In the genomic region with DNA sequence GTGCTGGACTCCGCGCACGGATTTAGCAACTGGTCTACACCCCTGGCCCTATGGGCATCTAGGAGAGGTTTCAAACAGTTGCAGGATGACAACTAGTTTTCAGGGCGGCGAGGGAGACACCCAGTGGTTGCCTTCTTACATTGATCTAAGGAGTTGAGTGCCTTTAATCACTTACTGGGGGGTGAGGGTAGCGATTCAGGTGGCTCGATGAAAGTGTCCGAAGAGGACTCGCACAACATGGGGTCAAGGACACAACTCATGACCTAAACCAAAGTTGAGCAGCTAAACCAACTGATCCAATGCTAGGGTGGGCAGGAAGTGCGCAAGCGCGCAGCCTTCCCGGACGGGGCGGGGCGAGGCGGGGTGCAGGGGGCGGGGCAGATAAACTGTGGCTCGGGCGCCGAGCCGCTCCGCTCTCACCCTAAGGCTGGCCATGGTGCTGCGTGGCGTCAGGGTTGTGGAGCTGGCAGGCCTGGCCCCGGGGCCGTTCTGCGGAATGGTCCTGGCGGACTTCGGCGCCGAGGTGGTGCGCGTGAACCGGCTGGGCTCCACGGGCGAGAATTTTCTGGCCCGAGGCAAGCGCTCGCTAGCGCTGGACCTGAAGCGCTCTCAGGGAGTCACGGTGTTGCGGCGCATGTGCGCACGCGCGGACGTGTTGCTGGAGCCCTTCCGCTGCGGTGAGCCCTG, we compare ENCODE assay signal across 8 mouse cellular contexts. TPM values are rescaled to one million over a fixed set of nuclear protein-coding genes. Genes with fewer than 3 reads are reported as not detected.
DNase-seq lines count a peak whose midpoint lies in the region; ATAC-seq and TF ChIP-seq lines count a peak whose summit lies in the region.

Gene Amacr (plus strand): TSS at position 380 of the 687 bp plus-strand sequence.

- peak; percentile 91 for ATAC-seq in erythroid progenitor cell, adult 5-6 weeks (replicated peaks; ENCODE audit: low FRiP score, poor library complexity, severe bottlenecking)
- peak; percentile 98 for ATAC-seq in heart, embryonic 12.5 days (ENCODE audit: insufficient number of reproducible peaks, low FRiP score)
- ATAC-seq in kidney, postnatal 0 days (replicated peaks; ENCODE audit: low FRiP score, low read depth) = peak; percentile 98
- peak; percentile 99 for ATAC-seq in liver, embryonic 11.5 days (replicated peaks; ENCODE audit: low FRiP score)
- peak; percentile 99 for ATAC-seq in stomach, embryonic 14.5 days (ENCODE audit: insufficient number of reproducible peaks, insufficient read depth, low FRiP score, low read depth)

- peak within 1 kb of the TSS; percentile 85 for H3K27ac ChIP-seq in heart, embryonic 12.5 days (ENCODE audit: poor library complexity, severe bottlenecking)
- H3K27ac ChIP-seq in kidney, postnatal 0 days = peak within 1 kb of the TSS; percentile 85
- peak within 1 kb of the TSS; percentile 77 for H3K27ac ChIP-seq in liver, embryonic 11.5 days (ENCODE audit: low read depth, low read length)
- H3K27ac ChIP-seq in stomach, embryonic 14.5 days (ENCODE audit: low read length) = peak within 1 kb of the TSS; percentile 81

- peak; percentile 62 for TF ChIP-seq CTCF in kidney, postnatal 0 days (IDR thresholded peaks at IDR 0.05; ENCODE audit: low read depth)

- H3K4me3 ChIP-seq in heart, embryonic 12.5 days = peak within 1 kb of the TSS; percentile 77
- H3K4me3 ChIP-seq in kidney, postnatal 0 days (replicated peaks; ENCODE audit: low read depth, low read length) = peak within 1 kb of the TSS; percentile 61
- H3K4me3 ChIP-seq in liver, embryonic 11.5 days (ENCODE audit: low read depth, low read length) = peak within 1 kb of the TSS; percentile 71
- H3K4me3 ChIP-seq in stomach, embryonic 14.5 days (ENCODE audit: low read depth, low read length) = peak within 1 kb of the TSS; percentile 58

- DNase-seq in B cell, adult 2 months = peak; percentile 85 to 90
- DNase-seq in brain, embryonic 18.5 days (ENCODE audit: low read depth, low spot score) = peak; percentile 68
- peak; percentile 94 for DNase-seq in kidney, postnatal 0 days (ENCODE audit: low spot score)
- peak; percentile 90 for DNase-seq in liver, embryonic 11.5 days (ENCODE audit: low spot score)
- DNase-seq in naive thymus-derived CD4-positive, alpha-beta T cell, adult 2 months (ENCODE audit: low read depth) = peak; percentile 92

- under 1% methylated on average over 52 of the region's 52 CpGs for WGBS in heart, embryonic 12.5 days
- under 1% methylated on average over 52 of the region's 52 CpGs for WGBS in kidney, postnatal 0 days
- under 1% methylated on average over 52 of the region's 52 CpGs for WGBS in liver, embryonic 11.5 days
- WGBS in stomach, embryonic 14.5 days = under 1% methylated on average over 52 of the region's 52 CpGs

- 0 out of 2 replicates have a peak, but pooled peaks cover 9% of the 10 kb centered on the region for H3K36me3 ChIP-seq in heart, embryonic 12.5 days
- no peaks in the 10 kb centered on the region for H3K36me3 ChIP-seq in kidney, postnatal 0 days (ENCODE audit: insufficient read depth, low read length)
- H3K36me3 ChIP-seq in liver, embryonic 11.5 days (ENCODE audit: control insufficient read depth, insufficient read depth, low read length) = no peaks in the 10 kb centered on the region
- no peaks in the 10 kb centered on the region for H3K36me3 ChIP-seq in stomach, embryonic 14.5 days (ENCODE audit: control insufficient read depth, insufficient read depth, low read length)

- no peaks in the 10 kb centered on the region for H3K9me3 ChIP-seq in heart, embryonic 12.5 days (replicated peaks)
- no peaks in the 10 kb centered on the region for H3K9me3 ChIP-seq in kidney, postnatal 0 days (replicated peaks; ENCODE audit: low read length)
- H3K9me3 ChIP-seq in liver, embryonic 11.5 days (ENCODE audit: control insufficient read depth, low read length) = no peaks in the 10 kb centered on the region
- H3K9me3 ChIP-seq in stomach, embryonic 14.5 days (ENCODE audit: control insufficient read depth, low read depth, low read length) = no peaks in the 10 kb centered on the region

- H3K9ac ChIP-seq in heart, embryonic 12.5 days = peak within 1 kb of the TSS; percentile 77
- H3K9ac ChIP-seq in kidney, postnatal 0 days (ENCODE audit: low read depth, low read length) = peak within 1 kb of the TSS; percentile 78
- peak within 1 kb of the TSS; percentile 80 for H3K9ac ChIP-seq in liver, embryonic 11.5 days (ENCODE audit: low read depth, low read length)
- H3K9ac ChIP-seq in stomach, embryonic 14.5 days (replicated peaks; ENCODE audit: low read depth, low read length) = peak within 1 kb of the TSS; percentile 69

- peaks cover 3% of the 10 kb centered on the region for H3K4me1 ChIP-seq in heart, embryonic 12.5 days (replicated peaks)
- peaks cover 3% of the 10 kb centered on the region; the same call in 1 of the 2 replicates for H3K4me1 ChIP-seq in kidney, postnatal 0 days (replicated peaks; ENCODE audit: insufficient read depth, low read length)
- no peaks in the 10 kb centered on the region for H3K4me1 ChIP-seq in liver, embryonic 11.5 days (replicated peaks; ENCODE audit: control insufficient read depth, insufficient read depth, low read length)
- H3K4me1 ChIP-seq in stomach, embryonic 14.5 days (ENCODE audit: control insufficient read depth, insufficient read depth, low read length) = peaks cover 7% of the 10 kb centered on the region; the same call in 1 of the 2 replicates

- no peaks in the 10 kb centered on the region for H3K27me3 ChIP-seq in heart, embryonic 12.5 days (replicated peaks)
- H3K27me3 ChIP-seq in kidney, postnatal 0 days (ENCODE audit: insufficient read depth, low read length) = no peaks in the 10 kb centered on the region
- H3K27me3 ChIP-seq in liver, embryonic 11.5 days (replicated peaks; ENCODE audit: control insufficient read depth, insufficient read depth, low read length) = no peaks in the 10 kb centered on the region
- H3K27me3 ChIP-seq in stomach, embryonic 14.5 days (ENCODE audit: control insufficient read depth, insufficient read depth, low read length) = no peaks in the 10 kb centered on the region

- H3K4me2 ChIP-seq in heart, embryonic 12.5 days = peak within 1 kb of the TSS; percentile 69
- H3K4me2 ChIP-seq in kidney, postnatal 0 days (ENCODE audit: low read length) = peak within 1 kb of the TSS; percentile 69
- H3K4me2 ChIP-seq in liver, embryonic 11.5 days = peak within 1 kb of the TSS; percentile 70
- H3K4me2 ChIP-seq in stomach, embryonic 14.5 days (replicated peaks; ENCODE audit: low read depth, low read length) = peak within 1 kb of the TSS; percentile 76

RNA-seq across cellular contexts. Expression of gene Amacr, which starts in this region (rescaled TPM):
- not detected in 2 replicates for total RNA-seq in erythroid progenitor cell, adult 5-6 weeks (2015; ENCODE audit: low replicate concordance)
- 3.6 TPM in 1 of 2 replicates, not detected in the other for total RNA-seq in erythroid progenitor cell, adult 5-6 weeks (2017; ENCODE audit: low replicate concordance)
- polyA plus RNA-seq in heart, embryonic 12.5 days (2016; fragmentation: Nextera tagmentation; extraction: Ambion mirVana) = 13.2 and 13.8 TPM in 2 replicates
- polyA plus RNA-seq in kidney, postnatal 0 days (2015; fragmentation: Nextera tagmentation; extraction: Ambion mirVana) = 47.4 and 54.5 TPM in 2 replicates
- polyA plus RNA-seq in liver, embryonic 11.5 days (2014; fragmentation: Nextera tagmentation; extraction: Ambion mirVana) = 15.9 and 17.9 TPM in 2 replicates
- polyA plus RNA-seq in stomach, embryonic 14.5 days (2014; fragmentation: Nextera tagmentation; extraction: Ambion mirVana) = 16.4 and 19.0 TPM in 2 replicates

Comparison
In these comparisons a context has a peak if more than half of its experiments do, and no peak if none do; other contexts are left out.
1. Peak in every context shown above with its lines: DNase-seq, ATAC-seq, H3K4me3 ChIP-seq and H3K27ac ChIP-seq.